Mouse (Mus musculus) cortical plate, adult 2 months (tissue): Measurements from ENCODE around the gene Esrrb.

ENCODE experiments used
- CTCF ChIP-seq: fragments of 200-500 bp; IDR thresholded peaks from 2 replicates; pipeline ENCODE4 v1.5.1; 2011; ENCODE audit warnings: mild to moderate bottlenecking, control low read depth, low read length; ENCODE audit not compliant: insufficient read depth; ENCODE audit errors: extremely low read depth
- POLR2A ChIP-seq: fragments of 200-500 bp; IDR thresholded peaks from 2 replicates; pipeline ENCODE4 v1.6.1; 2011; ENCODE audit warnings: mild to moderate bottlenecking, low read length, control low read depth; ENCODE audit not compliant: insufficient read depth; ENCODE audit errors: extremely low read depth

- TF ChIP-seq CTCF (no peak), POLR2A (no peak)
Measured at GRCm38 (mm10) chr12:86547808-86548207, 186.9 kb downstream of the Esrrb start.
